In the genomic region with DNA sequence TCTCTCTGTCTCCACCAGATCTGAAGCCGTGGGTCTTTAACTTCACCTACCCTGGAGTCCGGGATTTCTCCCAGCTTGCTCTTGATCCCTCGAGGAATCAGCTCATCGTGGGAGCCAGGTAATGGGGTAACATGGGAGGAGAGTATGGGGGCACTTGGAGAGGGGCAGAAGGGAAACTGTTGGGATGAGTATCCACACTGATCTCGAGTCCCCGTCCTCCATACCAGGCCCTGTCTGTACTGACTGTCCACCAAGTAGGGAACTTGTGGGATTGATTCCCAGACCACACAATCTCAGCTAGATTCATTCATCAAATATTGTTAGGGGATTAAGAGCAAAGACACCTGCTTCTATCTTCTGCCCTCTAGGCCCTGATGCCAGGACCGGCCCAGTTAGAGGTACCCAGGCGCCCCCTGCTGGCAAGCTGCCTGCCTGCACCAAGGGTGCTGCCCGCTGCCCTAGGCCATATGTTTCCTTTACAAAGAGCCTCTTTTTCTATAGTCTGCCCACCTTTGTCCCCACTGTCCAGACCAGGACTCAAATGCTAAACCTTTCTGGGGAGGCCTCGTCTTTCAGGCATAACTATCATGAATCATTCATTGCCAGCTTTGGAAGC, we compare ENCODE assay signal across 8 mouse cellular contexts.
A peak's percentile ranks its signal among the peaks of the same experiment; 100 is the strongest.
DNase-seq lines count a peak whose midpoint lies in the region; ATAC-seq and TF ChIP-seq lines count a peak whose summit lies in the region.

No protein-coding gene starts in this region.

- H3K36me3 ChIP-seq in hindbrain, postnatal 0 days (ENCODE audit: insufficient read depth, low read length): no peaks in the 10 kb centered on the region
- no peaks in the 10 kb centered on the region for H3K36me3 ChIP-seq in small intestine, adult 2 months (ENCODE audit: control insufficient read depth, insufficient read depth, low read length)

- no peak overlapping the region for H3K9ac ChIP-seq in hindbrain, postnatal 0 days (replicated peaks; ENCODE audit: low read length)

- no peak for TF ChIP-seq POLR2A in small intestine, adult 2 months (IDR thresholded peaks at IDR 0.05; ENCODE audit: low read depth, low read length)

- peak; percentile 91 for TF ChIP-seq CTCF in hindbrain, postnatal 0 days (IDR thresholded peaks at IDR 0.05; ENCODE audit: low read depth)
- peak; percentile 87 for TF ChIP-seq CTCF in small intestine, adult 2 months (IDR thresholded peaks at IDR 0.05; ENCODE audit: extremely low read depth, insufficient read length, insufficient replicate concordance, low read depth, low read length)

- no peak overlapping the region for H3K4me2 ChIP-seq in hindbrain, postnatal 0 days (ENCODE audit: low read depth, low read length)

- H3K4me1 ChIP-seq in hindbrain, postnatal 0 days (ENCODE audit: insufficient read depth, low read length): peaks cover 14% of the 10 kb centered on the region; the same call in 1 of the 2 replicates
- no peaks in the 10 kb centered on the region for H3K4me1 ChIP-seq in small intestine, adult 2 months (ENCODE audit: control insufficient read depth, insufficient read depth, insufficient read length, low read length)

- H3K27me3 ChIP-seq in hindbrain, postnatal 0 days (ENCODE audit: insufficient read depth, low read length): no peaks in the 10 kb centered on the region
- no peaks in the 10 kb centered on the region for H3K27me3 ChIP-seq in small intestine, adult 2 months (ENCODE audit: control insufficient read depth, insufficient read depth, low read length)

- peak; percentile 85 for ATAC-seq in frontal cortex, adult (ENCODE audit: low TSS enrichment)
- ATAC-seq in hindbrain, postnatal 0 days: 0 out of 2 replicates have a peak, but pooled peaks have one; percentile 43
- ATAC-seq in monocyte, adult 5-6 weeks (replicated peaks; ENCODE audit: insufficient number of reproducible peaks, low FRiP score, low TSS enrichment, poor library complexity, severe bottlenecking): no peak

- no peaks in the 10 kb centered on the region for H3K9me3 ChIP-seq in hindbrain, postnatal 0 days (ENCODE audit: low read length)

- DNase-seq in T-cell, adult 2 months (ENCODE audit: low spot score): peak; percentile 35
- peak; percentile 82 for DNase-seq in cerebellum, adult 8-10 months
- DNase-seq in hindbrain, postnatal 0 days (ENCODE audit: low spot score): peak; percentile 83
- DNase-seq in layer of hippocampus, postnatal 36 days: peak; percentile 64 to 74
- DNase-seq in mesoderm, embryonic 11.5 days (ENCODE audit: low read depth, low spot score): peak; percentile 73

- no peak overlapping the region for H3K4me3 ChIP-seq in hindbrain, postnatal 0 days (ENCODE audit: low read length)
- no peak overlapping the region for H3K4me3 ChIP-seq in small intestine, adult 2 months (ENCODE audit: low read depth, low read length)

- no peak overlapping the region for H3K27ac ChIP-seq in hindbrain, postnatal 0 days
- H3K27ac ChIP-seq in small intestine, adult 2 months (ENCODE audit: insufficient read depth, low read depth, low read length): no peak overlapping the region

- 42% methylated on average over 10 of the region's 10 CpGs for WGBS in hindbrain, postnatal 0 days
- WGBS in small intestine, adult 2 months: 39% methylated on average over 10 of the region's 10 CpGs
